Mouse (Mus musculus) thymus, adult 2 months (tissue): Measurements from ENCODE around the gene Yif1b.

Experiments used
- CTCF ChIP-seq: fragments of 200-500 bp; IDR thresholded peaks from 2 replicates; pipeline ENCODE4 v1.5.1; 2012; ENCODE audit warnings: mild to moderate bottlenecking, control low read depth, low read length, moderate library complexity, borderline replicate concordance; ENCODE audit not compliant: control insufficient read depth, poor library complexity, insufficient read depth; ENCODE audit errors: extremely low read depth
- POLR2A ChIP-seq: fragments of 200-500 bp; IDR thresholded peaks from 2 replicates; pipeline ENCODE4 v1.6.1; 2012; ENCODE audit warnings: mild to moderate bottlenecking, low read length, control low read depth, moderate library complexity; ENCODE audit not compliant: control insufficient read depth, poor library complexity, insufficient read depth; ENCODE audit errors: extremely low read depth

- TF ChIP-seq CTCF (no peak), POLR2A (no peak)
Measured at GRCm38 (mm10) chr7:29276715-29277114, 38.6 kb downstream of the Yif1b start.
